Mouse (Mus musculus) fat pad, adult 2 months (tissue): ENCODE measurements at regions not wholly inside any gene's neighbourhood (a gene's known extent, or its start where the extent isn't known, plus 50 kb on each side); places are given as distances from the start of the nearest gene placed in this dataset.
A peak's percentile ranks its signal among the peaks of the same experiment; 100 is the strongest.
"Not testable (repeated sequence)": the region's sequence is repeated elsewhere in the genome, so short reads cannot be mapped to it uniquely, and the experiment has no call there.

Experiments used
- DNase-seq: peaks from one replicate; pipeline ENCODE4 v3.0.0-alpha.2; 2011; ENCODE audit warnings: low read depth, low spot score; ENCODE audit errors: extremely low read depth

GRCm38 (mm10) chr5:134848981-134849380 is 57.6 kb downstream of the Tmem270 start:
- no peak for DNase-seq

GRCm38 (mm10) chr5:134848571-134848970 is 58.0 kb downstream of the Tmem270 start:
- DNase-seq: no peak

GRCm38 (mm10) chr5:134845416-134845815 is 61.1 kb downstream of the Tmem270 start:
- DNase-seq: peak; percentile 56

GRCm38 (mm10) chr5:134844216-134844615 is 62.3 kb downstream of the Tmem270 start:
- not testable (repeated sequence) for DNase-seq

- no peak for DNase-seq
Measured at GRCm38 (mm10) chr5:134841205-134841980, 65.1 kb downstream of the Tmem270 start.

- DNase-seq: no peak
Measured at GRCm38 (mm10) chr5:134836489-134836888, 70.0 kb downstream of the Tmem270 start.

GRCm38 (mm10) chr5:134832896-134833295 is 73.6 kb downstream of the Tmem270 start:
- no peak for DNase-seq

GRCm38 (mm10) chr5:134817671-134818070 is 70.5 kb upstream of the Eln start:
- DNase-seq: no peak

- DNase-seq: no peak
Measured at GRCm38 (mm10) chr5:134809121-134809520, 62.0 kb upstream of the Eln start.

GRCm38 (mm10) chr5:134804291-134805049 is 57.3 kb upstream of the Eln start:
- DNase-seq: no peak

GRCm38 (mm10) chr5:134802161-134802719 is 55.1 kb upstream of the Eln start:
- DNase-seq: no peak

GRCm38 (mm10) chr5:134800481-134800880 is 53.4 kb upstream of the Eln start:
- DNase-seq: no peak

- DNase-seq: no peak
Measured at GRCm38 (mm10) chr5:134799911-134800310, 52.8 kb upstream of the Eln start.

GRCm38 (mm10) chr5:134797688-134798094 is 50.6 kb upstream of the Eln start:
- no peak for DNase-seq
